Mouse (Mus musculus) C2C12 (cell line): ENCODE data around the gene Ggt1.

Experiments
- CTCF ChIP-seq: IDR thresholded peaks from one replicate; pipeline ENCODE4 v1.5.1; 2011; ENCODE audit not compliant: control insufficient read depth, insufficient read depth, insufficient read length
- FOSL1 ChIP-seq: IDR thresholded peaks from one replicate; pipeline ENCODE4 v1.8.0; 2011; ENCODE audit warnings: mild to moderate bottlenecking, low read length; ENCODE audit not compliant: poor library complexity, insufficient read depth, severe bottlenecking
- MAX ChIP-seq: IDR thresholded peaks from one replicate; pipeline ENCODE4 v1.6.1; 2011; ENCODE audit warnings: mild to moderate bottlenecking, control low read depth
- MYOG ChIP-seq: IDR thresholded peaks from one replicate; pipeline ENCODE4 v1.6.1; 2011; ENCODE audit not compliant: control insufficient read depth, insufficient read length; ENCODE audit errors: extremely low read depth
- USF1 ChIP-seq: IDR thresholded peaks from one replicate; pipeline ENCODE4 v1.6.1; 2011; ENCODE audit warnings: low read depth, mild to moderate bottlenecking, control low read depth, moderate library complexity

- TF ChIP-seq CTCF (no peak), MAX (no peak), USF1 (no peak), MYOG (no peak), FOSL1 (no peak)
These were observed 25.1 kb downstream of the Ggt1 start for GRCm38 (mm10) chr10:75586553-75586879.
